Mouse (Mus musculus) megakaryocyte, embryonic 14.5 days (primary cell): Measurements from ENCODE around the gene Mrgprh. TPM values are rescaled to one million over a fixed set of nuclear protein-coding genes. Genes with fewer than 3 reads are reported as not detected.
A peak's percentile ranks its signal among the peaks of the same experiment; 100 is the strongest.

Experiments used
- H3K27me3 ChIP-seq: replicated peaks from 2 replicates; pipeline ENCODE3; 2012; ENCODE audit warnings: inconsistent platforms
- H3K36me3 ChIP-seq: replicated peaks from 2 replicates; pipeline ENCODE3; 2012; ENCODE audit warnings: low read length, inconsistent platforms, mixed read lengths
- H3K4me1 ChIP-seq: 2 replicates; pipeline ENCODE4 v1.6.1; 2012; ENCODE audit warnings: inconsistent platforms
- H3K4me3 ChIP-seq: replicated peaks from 2 replicates; pipeline ENCODE3; 2012; ENCODE audit warnings: moderate library complexity, mild to moderate bottlenecking, inconsistent platforms
- H3K9me3 ChIP-seq: 2 replicates; pipeline ENCODE4 v1.6.1; 2012; ENCODE audit warnings: inconsistent platforms
- FLI1 ChIP-seq: IDR thresholded peaks from 2 replicates; pipeline ENCODE4 v1.6.1; 2012; ENCODE audit warnings: low read length, inconsistent platforms, mixed read lengths
- GATA1 ChIP-seq: IDR thresholded peaks from 3 replicates; pipeline ENCODE4 v1.6.1; 2012; ENCODE audit warnings: mixed read lengths, low read length, inconsistent platforms, borderline replicate concordance
- polyA plus RNA-seq: library from polyadenylated mRNA; stranded (reverse); fragments of >175 nt; gene quantifications from 2 replicates; pipeline ENCODE4 v1.2.3, GENCODE M21; 2012; ENCODE audit warnings: low replicate concordance; ENCODE audit not compliant: insufficient read depth

Mrgprh gene
- polyA plus RNA-seq, 1 experiment, result not detected

- no peak overlapping the region for H3K4me3 ChIP-seq
- H3K4me1 ChIP-seq, result peaks cover 22% of the 10 kb centered on the region
- H3K36me3 ChIP-seq, result peaks cover 76% of the 10 kb centered on the region
- H3K27me3 ChIP-seq, result no peaks in the 10 kb centered on the region
- TF ChIP-seq FLI1, result no peak
- TF ChIP-seq GATA1, result no peak
- H3K9me3 ChIP-seq, result no peaks in the 10 kb centered on the region
These were observed 34.6 kb downstream of the Mrgprh start for GRCm38 (mm10) chr17:12910391-12910790.

GRCm38 (mm10) chr17:12915488-12915880 is 39.6 kb downstream of the Mrgprh start, which contains the start of gene Tcp1:
TSS of gene Tcp1 (plus strand) at chr17:12915701.
- no peaks in the 10 kb centered on the region for H3K27me3 ChIP-seq
- H3K9me3 ChIP-seq, result no peaks in the 10 kb centered on the region
- no peak for TF ChIP-seq GATA1
- no peak for TF ChIP-seq FLI1
- peak within 1 kb of the TSS; percentile 92 for H3K4me3 ChIP-seq
- peaks cover 31% of the 10 kb centered on the region for H3K4me1 ChIP-seq
- peaks cover 65% of the 10 kb centered on the region for H3K36me3 ChIP-seq

GRCm38 (mm10) chr17:12915881-12916583 is 40.2 kb downstream of the Mrgprh start, which contains the start of gene Mrpl18:
TSS of gene Mrpl18 (minus strand) at chr17:12916345.
- Histone ChIP-seq H3K27me3 (no peaks in the 10 kb centered on the region), H3K36me3 (peaks cover 65% of the 10 kb centered on the region), H3K4me3 (peak within 1 kb of the TSS; percentile 92), H3K9me3 (no peaks in the 10 kb centered on the region), H3K4me1 (peaks cover 31% of the 10 kb centered on the region)
- TF ChIP-seq FLI1 (peak; percentile 90; the same call in 1 of the 2 replicates), GATA1 (no peak)

- TF ChIP-seq FLI1 (no peak), GATA1 (no peak)
- Histone ChIP-seq H3K4me3 (peak overlapping the region; percentile 92), H3K36me3 (peaks cover 65% of the 10 kb centered on the region), H3K9me3 (no peaks in the 10 kb centered on the region), H3K27me3 (no peaks in the 10 kb centered on the region), H3K4me1 (peaks cover 31% of the 10 kb centered on the region)
These were observed 41.0 kb downstream of the Mrgprh start for GRCm38 (mm10) chr17:12916588-12917380.

- H3K4me3 ChIP-seq, result no peak overlapping the region
- H3K36me3 ChIP-seq, result peaks cover 79% of the 10 kb centered on the region
- H3K27me3 ChIP-seq, result no peaks in the 10 kb centered on the region
- H3K9me3 ChIP-seq, result no peaks in the 10 kb centered on the region
- peaks cover 7% of the 10 kb centered on the region; the same call in 1 of the 2 replicates for H3K4me1 ChIP-seq
- no peak for TF ChIP-seq FLI1
- no peak for TF ChIP-seq GATA1
These were observed 45.2 kb downstream of the Mrgprh start for GRCm38 (mm10) chr17:12921073-12921472.

- H3K27me3 ChIP-seq, result no peaks in the 10 kb centered on the region
- TF ChIP-seq FLI1, result no peak
- no peak for TF ChIP-seq GATA1
- no peaks in the 10 kb centered on the region for H3K9me3 ChIP-seq
- no peaks in the 10 kb centered on the region for H3K4me1 ChIP-seq
- no peak overlapping the region for H3K4me3 ChIP-seq
- peaks cover 65% of the 10 kb centered on the region for H3K36me3 ChIP-seq
These were observed 49.2 kb downstream of the Mrgprh start for GRCm38 (mm10) chr17:12925001-12925400.

- H3K4me1 ChIP-seq, result no peaks in the 10 kb centered on the region
- peaks cover 58% of the 10 kb centered on the region for H3K36me3 ChIP-seq
- H3K9me3 ChIP-seq, result no peaks in the 10 kb centered on the region
- H3K4me3 ChIP-seq, result no peak overlapping the region
- H3K27me3 ChIP-seq, result no peaks in the 10 kb centered on the region
- TF ChIP-seq GATA1, result no peak
- TF ChIP-seq FLI1, result no peak
These were observed 49.9 kb downstream of the Mrgprh start for GRCm38 (mm10) chr17:12925703-12926180.

Other genes with a start within 250 kb of the Mrgprh start
- gene Slc22a1, start 200.2 kb upstream of the Mrgprh start, polyA plus RNA-seq, result not detected in 2 replicates
- gene Igf2r, start 106.4 kb upstream of the Mrgprh start, polyA plus RNA-seq, result 0.42 and 1.0 TPM in 2 replicates
- gene Mas1, start 7.9 kb upstream of the Mrgprh start, polyA plus RNA-seq, result not detected in 2 replicates
- not detected in 2 replicates for gene Pnldc1, start 34.2 kb downstream of the Mrgprh start, polyA plus RNA-seq
- 12.9 and 20.7 TPM in 2 replicates for gene Tcp1, start 39.7 kb downstream of the Mrgprh start, polyA plus RNA-seq
- gene Mrpl18, start 40.3 kb downstream of the Mrgprh start, polyA plus RNA-seq, result 21.3 and 86.7 TPM in 2 replicates
- not detected in 2 replicates for gene Acat3, start 64.6 kb downstream of the Mrgprh start, polyA plus RNA-seq
- 6.8 and 29.7 TPM in 2 replicates for gene Acat2, start 84.7 kb downstream of the Mrgprh start, polyA plus RNA-seq
- 5.3 and 15.9 TPM in 2 replicates for gene Wtap, start 118.1 kb downstream of the Mrgprh start, polyA plus RNA-seq
- 237 and 328 TPM in 2 replicates for gene Sod2, start 130.8 kb downstream of the Mrgprh start, polyA plus RNA-seq
- not detected in 2 replicates for gene Gpr31b, start 176.3 kb downstream of the Mrgprh start, polyA plus RNA-seq
- 0.56 TPM in 1 of 2 replicates, not detected in the other for gene Tcp10b, start 185.1 kb downstream of the Mrgprh start, polyA plus RNA-seq